Mouse (Mus musculus) megakaryocyte-erythroid progenitor cell, adult 5-6 weeks (primary cell): ENCODE data around the gene Hsh2d. TPM values are rescaled to one million over a fixed set of nuclear protein-coding genes. Genes with fewer than 3 reads are reported as not detected.

Experiments
- ATAC-seq: replicated peaks from 2 replicates; pipeline ENCODE4 v1.8.0; 2016; ENCODE audit warnings: mild to moderate bottlenecking, inconsistent platforms; ENCODE audit not compliant: severe bottlenecking, poor library complexity, low FRiP score, low TSS enrichment
- total RNA-seq, 2 experiments: library from RNA; stranded (forward) in 1 of 2; stranded (reverse) in 1 of 2; fragments of 200-1000, 215-1000 nt in 1 of 2; fragments of >200 nt in 1 of 2; fragmentation: Nextera tagmentation in 1 of 2; gene quantifications; 2 replicates each; pipeline ENCODE4 v1.2.3; 2014 to 2017

Hsh2d gene
- total RNA-seq (2014; fragmentation: Nextera tagmentation) (15.0 and 18.8 TPM in 2 replicates), total RNA-seq (2017) (0.89 and 4.6 TPM in 2 replicates)

DNA sequence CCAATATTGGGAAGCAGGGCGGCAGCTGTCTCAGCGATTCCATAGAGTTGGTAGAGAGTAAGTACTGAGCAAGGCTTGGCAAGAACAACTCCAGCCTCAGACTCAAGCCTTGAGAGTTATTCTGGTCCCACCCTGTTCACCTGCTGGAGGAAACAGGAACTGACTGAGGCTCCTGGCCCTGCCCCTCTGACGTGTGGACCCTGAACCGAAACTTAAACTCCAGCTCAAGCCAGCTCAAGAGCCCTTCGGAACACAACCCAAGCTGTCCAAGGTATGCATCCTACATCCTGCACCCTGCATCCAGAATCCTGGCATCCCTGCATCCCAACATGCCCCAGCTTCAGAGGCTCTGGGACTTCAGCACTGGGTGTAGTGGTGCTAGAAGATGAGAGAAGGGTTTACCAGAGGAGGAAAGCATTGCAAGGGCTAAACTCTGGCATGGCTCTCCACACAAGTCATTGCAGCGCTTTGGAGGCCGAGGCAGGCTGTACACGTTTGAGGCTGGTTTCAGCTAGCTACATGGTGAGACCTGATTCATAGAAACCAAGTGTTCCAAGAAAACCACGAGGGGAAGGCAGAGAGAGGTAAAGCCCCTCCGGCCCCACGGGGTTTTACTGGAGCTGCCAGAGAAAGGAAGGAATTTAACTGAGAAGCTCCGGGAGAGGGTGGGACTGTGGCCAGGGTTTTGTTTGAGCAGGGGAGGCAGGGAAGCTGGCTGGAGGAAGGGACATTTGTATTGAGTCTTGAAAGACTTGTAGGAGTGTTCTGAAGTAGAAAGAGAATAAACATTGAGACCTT is at the start of gene Hsh2d:
Hsh2d (plus strand) TSS at position 222 of the 798 bp plus-strand sequence.
- peak; percentile 98 for ATAC-seq

DNA sequence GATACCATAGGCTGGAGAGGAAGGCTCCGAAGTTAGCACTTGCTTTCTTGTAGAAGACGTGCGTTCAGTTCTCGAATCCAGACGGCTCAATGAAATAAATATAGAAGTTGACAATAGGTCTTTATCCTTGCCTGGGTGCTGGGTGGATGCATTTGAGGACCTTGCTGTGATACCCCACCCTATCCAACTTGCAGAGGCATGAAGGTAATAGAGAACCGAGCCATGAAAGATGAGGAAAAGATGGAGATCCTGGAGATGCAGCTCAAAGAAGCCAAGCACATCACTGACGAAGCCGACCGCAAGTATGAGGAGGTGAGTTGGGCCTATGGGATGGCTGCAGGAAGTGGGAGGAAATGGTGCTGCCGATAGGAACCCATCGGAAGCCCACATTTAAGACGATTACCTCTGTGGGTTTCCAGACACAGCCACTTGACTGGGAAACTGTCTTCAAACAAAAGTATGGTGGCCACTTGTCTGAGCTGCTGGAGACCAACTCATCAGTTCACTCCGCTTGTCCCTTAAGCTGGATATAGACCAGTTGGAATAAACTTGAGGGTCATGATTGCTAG is 46.1 kb upstream of the Hsh2d start:
- ATAC-seq = no peak

DNA sequence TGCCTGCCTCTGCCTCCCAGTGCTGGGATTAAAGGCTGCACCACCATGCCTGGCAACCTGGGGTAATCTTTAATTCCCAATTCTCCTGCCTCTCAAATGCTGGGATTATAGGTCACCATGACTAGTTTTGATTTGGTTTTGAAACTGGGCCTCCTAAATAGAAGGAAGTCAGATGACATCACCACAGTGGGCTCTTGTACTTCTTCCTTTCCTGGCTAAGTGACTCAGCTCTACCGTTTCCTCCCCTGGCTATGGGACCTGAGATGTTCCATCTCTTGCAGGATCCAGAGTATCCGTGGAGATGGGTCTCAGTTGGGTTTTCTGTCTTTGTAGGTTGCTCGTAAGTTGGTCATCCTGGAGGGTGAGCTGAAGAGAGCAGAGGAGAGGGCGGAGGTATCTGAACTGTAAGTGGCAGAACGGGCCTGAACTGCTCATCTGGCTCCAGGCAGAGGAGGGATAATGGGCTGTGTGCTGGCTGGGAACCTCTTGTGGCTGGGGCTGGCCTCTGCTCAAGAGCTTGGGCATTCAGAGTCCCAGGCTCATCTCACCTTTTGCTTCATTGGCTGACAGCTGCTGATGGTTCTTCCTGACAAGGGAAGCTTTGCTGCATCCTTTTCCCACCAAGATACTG is 45.0 kb upstream of the Hsh2d start:
- no peak for ATAC-seq

- ATAC-seq = no peak
These were observed 43.9 kb upstream of the Hsh2d start for GRCm38 (mm10) chr8:72145511-72145910.

- no peak for ATAC-seq
These were observed 43.4 kb upstream of the Hsh2d start for GRCm38 (mm10) chr8:72146056-72146455.

- no peak for ATAC-seq
These were observed 42.9 kb upstream of the Hsh2d start for GRCm38 (mm10) chr8:72146556-72146955.

DNA sequence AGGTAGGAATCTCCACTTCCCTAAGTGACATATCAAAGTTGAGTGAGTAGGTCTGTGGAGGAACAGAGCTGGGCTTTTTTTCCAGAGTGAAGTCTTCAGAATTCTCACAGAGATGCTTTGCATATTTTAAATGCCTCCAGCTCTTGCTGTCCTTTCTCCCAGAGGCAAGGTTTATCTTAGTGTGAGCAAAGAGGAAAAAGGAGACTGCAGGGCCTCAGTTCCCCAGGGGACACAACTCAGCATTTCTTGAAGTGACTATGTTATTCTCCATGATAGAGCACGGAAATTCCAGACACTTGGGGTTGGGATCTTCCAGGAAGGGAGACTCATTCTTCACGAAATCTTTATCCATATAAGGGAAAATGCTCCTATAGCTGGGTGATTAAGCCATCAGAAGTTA is 42.2 kb upstream of the Hsh2d start:
- no peak for ATAC-seq

GRCm38 (mm10) chr8:72149056-72149455 is 40.4 kb upstream of the Hsh2d start:
- ATAC-seq = no peak

DNA sequence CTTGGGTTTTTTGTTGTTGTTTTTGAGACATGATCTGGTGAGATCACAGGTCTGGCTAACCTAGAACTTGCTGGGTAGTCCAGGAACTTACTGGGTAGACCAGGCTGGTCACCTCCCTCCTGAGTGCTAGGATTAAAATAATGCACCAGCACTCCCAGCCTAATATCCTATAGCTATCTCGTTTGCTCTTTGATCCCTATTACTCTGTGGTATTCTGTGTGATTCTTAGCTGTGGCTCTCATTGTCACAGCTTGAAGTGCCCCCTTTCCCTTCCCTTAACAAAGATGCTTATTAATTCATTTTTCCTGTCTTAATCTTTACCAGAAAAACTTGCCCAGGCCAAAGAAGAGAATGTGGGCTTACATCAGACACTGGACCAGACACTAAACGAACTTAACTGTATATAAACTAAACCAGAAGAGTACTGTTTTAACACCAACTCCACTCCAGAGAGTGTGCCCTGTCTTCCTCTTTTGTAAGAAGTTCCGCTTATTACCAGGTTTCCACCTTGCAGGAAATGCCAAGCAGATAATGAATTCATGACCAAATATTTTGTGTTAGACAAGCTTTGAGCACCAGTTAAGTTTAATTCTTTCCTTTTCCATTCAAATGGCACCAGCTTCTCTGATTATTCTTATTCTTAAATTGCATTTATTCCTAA is 37.9 kb upstream of the Hsh2d start:
- no peak; the same call in 1 of the 2 replicates for ATAC-seq

GRCm38 (mm10) chr8:72153382-72153781 is 36.1 kb upstream of the Hsh2d start:
- no peak for ATAC-seq

DNA sequence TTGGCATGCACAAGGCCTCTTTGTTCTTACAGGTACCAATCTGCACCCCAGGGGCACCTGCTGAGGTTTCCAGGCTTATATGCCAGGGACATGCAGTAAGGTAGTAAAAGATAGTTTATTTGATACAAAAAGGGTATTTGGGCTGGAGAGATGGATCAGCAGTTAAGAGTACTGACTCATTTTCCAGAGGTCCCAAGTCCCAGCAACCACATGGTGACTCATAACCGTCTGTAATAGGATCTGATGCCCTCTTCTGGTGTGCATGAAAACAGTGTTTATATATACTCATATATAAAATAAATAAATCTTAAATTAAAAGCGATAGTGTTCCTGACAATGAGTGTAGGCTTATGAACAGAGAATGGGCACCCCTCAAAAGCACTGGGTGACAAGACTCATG is 31.3 kb upstream of the Hsh2d start:
- ATAC-seq = no peak

GRCm38 (mm10) chr8:72158726-72159125 is 30.7 kb upstream of the Hsh2d start:
- no peak for ATAC-seq

DNA sequence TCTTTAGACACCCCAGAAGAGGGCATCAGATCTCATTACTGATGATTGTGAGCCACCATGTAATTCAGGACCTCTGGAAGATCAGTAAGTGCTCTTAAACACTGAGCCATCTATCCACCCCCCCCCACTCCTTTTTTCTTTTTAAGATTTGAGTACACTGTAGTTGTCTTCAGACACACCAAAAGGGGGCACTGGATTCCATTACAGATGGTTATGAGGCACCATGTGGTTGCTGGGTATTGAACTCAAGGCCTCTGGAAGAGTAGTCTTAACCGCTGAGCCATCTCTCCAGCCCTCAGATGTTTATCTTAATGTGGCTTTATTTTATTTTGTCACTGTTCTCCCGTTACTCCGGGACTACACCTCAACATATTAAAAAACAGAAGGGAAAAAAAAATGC is 29.4 kb upstream of the Hsh2d start:
- no peak for ATAC-seq

DNA sequence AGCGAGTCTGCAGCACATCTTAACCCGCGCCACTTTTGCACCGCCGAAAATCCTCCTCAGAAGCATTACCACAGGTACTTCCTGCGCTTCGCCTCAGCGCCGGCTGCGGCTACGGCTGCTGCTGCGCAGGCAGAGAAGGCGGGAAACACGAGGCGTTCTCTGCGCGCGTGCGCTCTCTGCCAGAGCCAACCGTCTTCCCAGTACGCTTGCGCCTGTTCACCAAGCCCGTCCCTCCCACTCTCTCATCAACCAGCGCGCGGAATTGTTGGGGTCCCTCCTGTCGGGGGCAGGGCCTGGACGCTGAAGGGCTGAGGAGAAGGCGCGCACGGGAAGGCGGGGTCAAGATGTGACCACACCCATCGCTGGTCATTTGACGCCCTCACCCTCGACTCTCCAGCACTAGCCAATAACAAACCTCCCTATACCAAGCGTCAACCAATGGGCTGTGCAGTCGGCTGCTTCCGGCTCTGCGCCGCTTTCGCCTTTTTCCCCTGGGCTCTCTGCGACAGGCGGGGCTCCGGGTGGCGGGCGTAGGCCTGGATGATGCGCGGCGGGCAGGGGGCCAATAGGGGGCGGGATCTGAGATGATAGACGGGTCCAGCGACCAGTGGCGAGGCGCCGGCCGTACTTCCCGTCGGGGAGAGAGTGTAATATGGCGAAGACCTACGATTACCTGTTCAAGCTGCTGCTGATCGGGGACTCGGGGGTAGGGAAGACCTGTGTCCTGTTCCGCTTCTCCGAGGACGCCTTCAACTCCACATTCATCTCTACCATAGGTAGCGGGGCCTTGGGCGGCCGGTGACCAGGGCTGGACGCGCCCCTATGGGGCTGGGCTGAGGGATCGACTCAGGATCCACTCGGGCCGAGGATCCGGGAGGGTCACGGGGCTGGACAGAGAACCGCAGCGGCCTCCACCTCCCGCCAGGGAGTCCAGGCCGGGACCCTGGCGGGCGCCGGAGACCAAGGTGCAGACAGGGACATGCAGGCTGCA is 28.4 kb upstream of the Hsh2d start, which contains the start of gene Rab8a:
Rab8a (plus strand) TSS at position 494 of the 991 bp plus-strand sequence.
- peak; percentile 95 for ATAC-seq

GRCm38 (mm10) chr8:72162821-72163220 is 26.6 kb upstream of the Hsh2d start:
- no peak for ATAC-seq

- no peak for ATAC-seq
These were observed 20.3 kb upstream of the Hsh2d start for GRCm38 (mm10) chr8:72169098-72169668.

DNA sequence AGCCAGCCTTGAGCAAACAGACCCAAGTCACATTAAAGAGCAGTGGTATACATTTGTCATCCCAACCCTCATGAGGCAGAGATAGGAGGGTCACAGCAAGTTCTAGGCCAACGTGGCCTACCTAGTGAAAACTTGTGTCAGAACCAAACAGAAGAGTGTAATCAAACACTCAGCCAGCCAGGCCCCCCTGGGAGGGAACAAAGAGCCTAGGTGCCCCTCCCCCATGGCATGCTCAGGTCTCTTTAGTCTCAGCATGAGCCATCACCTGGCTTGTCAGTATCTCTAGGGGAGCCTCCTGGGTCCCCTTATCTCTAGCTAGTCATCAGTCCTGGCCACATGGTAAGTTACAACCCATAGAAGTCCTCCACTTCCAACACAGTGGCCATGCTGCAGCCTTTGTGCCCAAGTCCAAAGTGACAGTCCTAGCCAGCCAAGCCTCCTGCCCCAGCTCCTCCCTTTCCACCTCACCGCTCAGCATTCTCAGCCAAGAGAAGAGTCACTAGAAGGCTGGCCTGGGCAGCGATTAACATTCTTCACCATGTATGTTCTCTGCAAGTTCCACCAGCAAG is 19.7 kb upstream of the Hsh2d start:
- 0 out of 2 replicates have a peak, but pooled peaks have one; percentile 28 for ATAC-seq

GRCm38 (mm10) chr8:72177346-72177925 is 12.0 kb upstream of the Hsh2d start:
- peak; percentile 69 for ATAC-seq
